Mouse (Mus musculus) frontal cortex, postnatal 10 days (tissue): ENCODE results near the gene Klhdc2.
A peak's percentile ranks its signal among the peaks of the same experiment; 100 is the strongest.

Source experiments
- DNase-seq, 2 experiments: peaks; one replicate each; pipeline ENCODE4 v3.0.0; 2022; ENCODE audit warnings: low spot score in 2 of 2, mixed read lengths in 1 of 2

Klhdc2 gene

GRCm38 (mm10) chr12:69296511-69297410 is at the start of gene Klhdc2:
Klhdc2 (plus strand) TSS chr12:69296681.
- peak; percentile 83 to 89 for DNase-seq

- no peak for DNase-seq
Measured at GRCm38 (mm10) chr12:69249766-69250165, 46.7 kb upstream of the Klhdc2 start.

- DNase-seq, result no peak
Measured at GRCm38 (mm10) chr12:69250756-69251155, 45.7 kb upstream of the Klhdc2 start.

GRCm38 (mm10) chr12:69253806-69254205 is 42.7 kb upstream of the Klhdc2 start:
- no peak for DNase-seq

DNA sequence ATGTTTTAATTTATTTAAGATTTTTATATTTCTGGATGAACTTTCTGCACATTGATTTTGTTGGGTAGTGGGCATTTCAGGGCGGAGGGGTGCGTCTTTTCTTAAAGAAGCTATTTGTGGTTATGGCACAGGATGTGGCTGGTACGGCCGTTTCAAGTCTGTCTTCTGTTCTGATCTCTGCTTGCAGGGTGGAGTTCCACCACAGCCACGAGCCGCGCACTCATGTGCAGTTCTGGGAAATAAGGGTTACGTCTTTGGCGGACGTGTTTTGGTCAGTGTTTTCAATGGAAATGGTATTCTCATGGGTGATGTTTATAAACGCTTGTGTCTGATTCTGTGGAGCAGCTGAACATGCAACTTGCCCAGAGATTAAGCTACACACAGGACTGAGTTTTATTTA is 38.6 kb upstream of the Klhdc2 start:
- DNase-seq, result no peak

DNA sequence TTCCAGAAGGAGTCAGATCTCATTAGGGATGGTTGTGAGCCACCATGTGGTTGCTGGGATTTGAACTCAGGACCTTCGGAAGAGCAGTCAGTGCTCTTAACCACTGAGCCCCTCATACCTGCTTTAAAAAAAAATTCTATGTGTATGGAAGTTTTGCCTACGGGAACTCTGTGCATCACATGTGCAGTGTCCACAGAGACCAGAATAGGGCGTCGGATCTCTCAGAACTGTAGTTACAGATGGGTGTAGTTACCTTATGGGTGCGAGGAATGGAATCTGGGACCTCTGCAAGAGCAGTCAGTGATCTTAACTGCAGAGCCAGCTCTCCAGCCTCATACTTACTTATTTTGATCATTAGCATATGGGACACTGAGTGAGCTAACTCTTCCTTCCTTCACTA is 34.2 kb upstream of the Klhdc2 start:
- no peak for DNase-seq

GRCm38 (mm10) chr12:69265031-69265430 is 31.4 kb upstream of the Klhdc2 start:
- DNase-seq, result no peak

DNA sequence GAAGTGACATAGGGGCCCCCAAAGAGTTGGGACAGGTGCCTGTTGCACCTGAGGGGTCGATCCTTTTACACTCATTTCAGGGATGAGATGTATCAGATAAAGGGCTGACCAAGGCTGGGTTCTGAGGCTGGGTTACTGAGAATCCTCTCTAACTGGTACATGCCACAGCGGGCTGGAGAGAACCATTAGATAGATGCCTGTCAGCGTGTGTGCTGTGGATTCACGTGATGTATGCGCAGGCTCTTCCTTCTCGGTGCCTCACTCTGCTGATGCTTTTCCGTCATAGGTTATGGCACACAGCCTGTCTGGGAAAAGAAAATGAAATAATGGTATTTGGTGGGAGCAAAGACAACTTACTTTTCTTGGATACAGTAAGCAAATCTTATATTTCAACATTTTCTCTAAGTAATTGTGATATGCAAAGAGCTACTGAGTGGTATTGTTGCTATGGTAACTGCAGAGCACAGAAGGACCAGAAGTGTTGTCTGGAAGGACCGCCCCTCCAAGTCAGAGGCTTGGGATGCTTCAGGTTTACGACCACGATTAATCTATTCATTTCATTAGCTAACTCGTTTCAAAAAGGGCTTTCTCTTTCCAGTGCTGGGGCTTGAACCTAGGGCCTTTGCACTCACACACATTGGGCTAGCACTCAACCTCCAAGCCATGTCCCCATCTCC is 28.4 kb upstream of the Klhdc2 start:
- no peak for DNase-seq

GRCm38 (mm10) chr12:69268956-69269355 is 27.5 kb upstream of the Klhdc2 start:
- DNase-seq, result no peak

GRCm38 (mm10) chr12:69279931-69280469 is 16.5 kb upstream of the Klhdc2 start:
- no peak for DNase-seq

- no peak for DNase-seq
Measured at GRCm38 (mm10) chr12:69280915-69281314, 15.6 kb upstream of the Klhdc2 start.

- no peak for DNase-seq
Measured at GRCm38 (mm10) chr12:69283146-69283545, 13.3 kb upstream of the Klhdc2 start.

DNA sequence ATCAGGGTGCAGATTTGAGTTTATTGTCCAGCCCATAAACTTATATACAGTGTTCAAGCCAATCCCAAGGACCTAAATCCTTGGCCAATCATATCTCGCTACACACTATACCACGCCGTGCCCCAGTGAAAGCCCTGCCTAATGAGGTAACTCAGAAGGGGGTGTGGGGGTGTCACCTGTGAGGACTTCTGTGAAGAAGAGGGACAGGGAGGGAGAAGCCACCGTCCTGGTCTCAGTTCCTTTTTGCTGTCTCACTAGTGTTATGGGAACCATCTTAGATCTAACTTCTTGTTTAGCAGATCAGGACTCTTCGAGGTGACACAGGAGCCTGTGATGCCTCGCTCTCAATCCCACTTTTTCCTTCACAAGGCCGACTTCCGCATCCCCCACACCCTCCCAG is 8.9 kb upstream of the Klhdc2 start:
- DNase-seq, result no peak

- no peak for DNase-seq
Measured at GRCm38 (mm10) chr12:69288699-69289098, 7.8 kb upstream of the Klhdc2 start.

- DNase-seq, result no peak
Measured at GRCm38 (mm10) chr12:69292401-69292800, 4.1 kb upstream of the Klhdc2 start.

GRCm38 (mm10) chr12:69293815-69294214 is 2.7 kb upstream of the Klhdc2 start:
- no peak for DNase-seq

DNA sequence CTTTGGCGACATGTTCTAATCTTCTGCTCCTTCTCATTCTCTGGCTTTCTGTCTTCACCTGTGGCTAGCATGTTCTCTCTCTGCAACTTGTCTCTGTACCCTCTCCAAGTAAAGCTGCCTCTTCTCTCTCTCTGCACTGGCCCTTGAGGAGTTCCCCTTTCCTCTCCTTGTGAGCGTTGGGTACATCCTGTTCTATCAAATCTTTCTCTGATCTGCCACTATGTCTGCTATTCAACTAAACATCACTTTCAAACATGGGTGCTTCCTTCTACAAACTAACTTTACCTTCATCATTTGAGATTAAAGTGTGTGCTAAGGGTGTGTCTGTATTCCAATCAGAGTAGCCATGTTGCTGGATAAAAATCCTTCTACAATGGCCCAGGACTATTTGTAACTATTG is 1.5 kb upstream of the Klhdc2 start:
- DNase-seq, result no peak

DNA sequence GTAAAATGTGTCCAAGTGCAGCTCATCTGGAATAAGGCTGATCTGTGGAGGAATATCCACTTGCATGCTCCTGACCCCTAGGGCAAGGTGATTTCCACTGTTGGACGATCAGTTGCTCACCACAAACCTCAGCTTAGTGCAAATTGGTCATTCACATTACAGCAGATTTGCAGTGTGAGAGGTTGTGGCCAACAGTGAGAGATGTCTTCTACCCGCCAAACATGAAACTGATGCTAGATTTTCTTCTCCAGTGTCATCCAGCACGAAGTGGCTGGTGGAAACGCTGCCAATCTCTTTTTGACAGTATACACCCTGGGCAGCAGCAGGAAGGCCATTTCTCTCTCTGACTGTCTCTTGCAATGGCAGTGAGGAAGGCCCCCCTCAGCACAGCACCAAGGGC is 830 bp upstream of the Klhdc2 start:
- no peak for DNase-seq

- no peak for DNase-seq
Measured at GRCm38 (mm10) chr12:69297411-69298150, 1.1 kb downstream of the Klhdc2 start.

- DNase-seq, result no peak
Measured at GRCm38 (mm10) chr12:69298281-69298680, 1.8 kb downstream of the Klhdc2 start.

GRCm38 (mm10) chr12:69299231-69299630 is 2.8 kb downstream of the Klhdc2 start:
- no peak for DNase-seq

DNA sequence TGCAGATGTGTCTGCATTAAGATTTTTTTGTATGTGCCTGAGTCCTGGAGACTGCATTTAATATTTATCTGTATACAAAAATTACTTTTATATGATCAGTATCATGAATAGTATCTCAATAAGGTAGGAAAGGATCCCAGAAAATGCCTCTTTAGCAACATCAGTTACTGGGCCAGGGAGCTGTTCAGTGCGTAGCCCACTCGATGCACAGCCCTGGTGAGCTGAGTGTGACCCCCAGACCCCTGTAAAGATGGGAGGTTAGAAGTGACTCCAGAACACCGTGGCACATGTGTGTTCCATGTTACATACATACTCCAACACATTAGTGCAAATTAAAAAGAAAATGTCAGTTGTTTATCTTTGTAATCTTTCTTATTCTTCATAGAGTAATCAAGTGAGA is 3.4 kb downstream of the Klhdc2 start:
- DNase-seq, result no peak
